Mouse (Mus musculus): ENCODE data around the gene Auts2.

- TF ChIP-seq CTCF (IDR thresholded peaks at IDR 0.05; ENCODE audit: low read depth, low read length) (no peak), POLR2A (IDR thresholded peaks at IDR 0.05; ENCODE audit: borderline replicate concordance, low read depth, low read length) (no peak)
Measured at GRCm38 (mm10) chr5:132258882-132259281, 284.3 kb downstream of the Auts2 start.

Data from bone marrow macrophage, adult 2 months (primary cell).